Mouse (Mus musculus) heart, postnatal 14 days (tissue): ENCODE results near the gene Zfp91. TPM values are rescaled to one million over a fixed set of nuclear protein-coding genes. Genes with fewer than 3 reads are reported as not detected.

Experiments used
- DNase-seq, 2 experiments: peaks; one replicate each; pipeline ENCODE4 v3.0.0; 2021 to 2022
- intact Hi-C: fragments of 180-260 bp; cut with DNase I; formaldehyde crosslinking; loops from one replicate; pipeline ENCODE4 v1.15.1; 2025
- long read RNA-seq, 2 experiments: library from polyadenylated mRNA; stranded (forward); transcript quantifications; one replicate each; pipeline ENCODE4 v2.0.0; 2021
- total RNA-seq, 2 experiments: library from RNA; stranded (reverse); gene quantifications; 2 replicates each; pipeline ENCODE4 v1.2.3; 2021

Gene Zfp91
- total RNA-seq = 10 to 100 TPM; 69.4 to 70.8 TPM
- long read RNA-seq, experiment 1, full-length matches to known transcripts = 14 of 21 reads
- long read RNA-seq, experiment 1, partial matches to known transcripts = 0 of 21 reads
- long read RNA-seq, experiment 1, other reads (novel, unspliced or antisense) = 7 of 21 reads
- long read RNA-seq, experiment 2, full-length matches to known transcripts = 12 of 22 reads
- long read RNA-seq, experiment 2, partial matches to known transcripts = 2 of 22 reads
- long read RNA-seq, experiment 2, other reads (novel, unspliced or antisense) = 8 of 22 reads

GRCm38 (mm10) chr19:12795511-12796327, at the start of gene Zfp91, which contains the start of gene Lpxn:
Gene Zfp91 (minus strand): TSS chr19:12796126.
Gene Lpxn (plus strand): TSS chr19:12796193.
- intact Hi-C loops = loop anchor here (2.0 to 5.0 kb wide), 4 partner anchors 73 to 278 kb away; partner anchors contain the start of gene Gm4952

DNA sequence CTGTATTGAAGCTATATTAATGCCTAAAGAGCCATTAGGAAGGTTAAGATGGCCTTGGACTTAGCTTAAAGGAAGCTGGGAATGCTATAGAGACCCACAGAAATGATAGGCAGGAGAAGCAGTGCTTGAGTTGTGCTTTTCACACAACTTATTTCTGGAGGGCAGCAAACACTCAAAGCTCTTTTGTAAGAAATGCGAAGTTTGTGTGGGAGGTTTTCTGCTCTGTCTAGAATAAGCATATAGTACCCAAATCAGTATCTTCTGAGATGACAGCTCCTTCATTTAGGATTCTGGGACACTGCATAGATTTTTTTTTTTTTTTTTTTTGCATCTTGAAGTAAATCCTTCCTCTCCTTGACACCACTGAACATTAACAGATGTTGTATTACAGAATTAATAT, 42.6 kb upstream of the Zfp91 start:
- no peak for DNase-seq
- intact Hi-C loops = no loop called here

More at GRCm38 (mm10) chr19:12795511-12796327, at the start of gene Zfp91, which contains the start of gene Lpxn:
- DNase-seq = peak; percentile 94 to 98

GRCm38 (mm10) chr19:12833625-12834024, 37.7 kb upstream of the Zfp91 start:
- intact Hi-C loops = no loop called here
- DNase-seq = no peak

DNA sequence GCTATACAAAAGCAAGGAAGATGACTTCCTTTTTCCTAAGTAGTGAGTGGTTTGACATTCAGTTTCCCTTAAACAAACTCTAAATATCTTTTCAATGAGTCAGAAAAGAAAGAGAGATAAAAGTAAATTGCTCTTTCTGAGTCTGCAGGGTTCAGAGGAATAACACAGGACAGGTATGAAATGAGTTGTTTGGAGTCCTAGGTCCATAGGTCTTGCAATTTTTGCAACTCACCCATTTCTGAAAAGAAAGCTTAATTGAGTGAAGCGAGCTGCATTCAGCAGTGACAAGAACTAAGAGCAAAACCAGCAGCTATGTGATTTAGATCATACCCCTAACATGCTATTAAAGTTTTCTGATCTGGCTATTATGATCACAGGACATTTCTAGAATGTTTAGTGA, 35.6 kb upstream of the Zfp91 start:
- no peak for DNase-seq
- intact Hi-C loops = no loop called here

DNA sequence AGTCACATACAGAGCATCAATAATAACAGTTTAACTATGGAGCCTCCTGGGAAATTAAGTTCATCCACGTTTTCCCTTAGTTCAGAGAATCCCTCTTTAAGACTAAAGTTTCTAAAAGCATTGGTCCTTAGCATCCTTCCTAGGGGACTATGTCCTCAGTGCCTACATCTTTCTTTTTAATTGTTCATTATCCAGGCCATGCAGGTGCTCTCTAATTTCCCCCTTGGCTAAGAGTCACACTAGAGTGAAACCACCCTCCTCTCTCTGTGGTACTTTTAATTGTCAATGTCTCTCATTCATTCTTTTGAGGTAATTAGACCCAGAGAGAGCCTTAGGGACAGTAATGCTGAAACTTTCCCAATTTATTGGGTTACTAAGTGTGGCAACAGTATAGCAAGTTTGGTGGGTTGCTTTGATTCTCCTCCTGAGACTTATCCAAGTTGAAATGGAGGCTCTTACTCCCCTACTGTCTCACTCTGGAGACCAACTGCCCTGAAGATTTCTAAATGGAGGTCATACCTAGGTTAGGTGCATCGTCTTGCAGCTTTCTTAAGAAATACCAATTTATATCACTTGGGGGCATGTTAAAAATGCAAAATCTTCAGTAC, 35.0 kb upstream of the Zfp91 start:
- intact Hi-C loops = no loop called here
- no peak for DNase-seq

GRCm38 (mm10) chr19:12824549-12824948, 28.6 kb upstream of the Zfp91 start:
- no peak for DNase-seq
- intact Hi-C loops = loop anchor here (5.0 kb wide), 1 partner anchor 102 kb away; no protein-coding TSS in a partner anchor

DNA sequence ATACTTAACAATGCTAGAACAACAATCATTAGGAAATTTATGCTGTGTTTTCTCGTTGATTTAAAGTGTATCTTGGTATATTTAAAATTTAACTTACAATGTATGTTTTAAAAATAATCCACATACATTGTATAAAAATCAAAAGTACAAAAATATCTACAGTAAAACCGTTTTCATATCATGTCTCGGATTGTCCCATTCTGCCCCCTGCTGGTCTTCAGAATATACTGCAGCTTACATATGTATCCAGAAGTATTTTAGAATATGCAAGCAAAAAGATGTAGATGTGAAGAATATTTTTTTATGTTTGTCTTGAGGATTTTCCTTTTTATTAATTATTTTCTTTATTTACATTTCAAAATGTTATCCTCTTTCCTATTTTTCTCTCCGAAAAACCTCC, 24.5 kb upstream of the Zfp91 start:
- peak in 1 of 2 experiments; percentile 44 for DNase-seq
- intact Hi-C loops = loop anchor here (2.0 to 5.0 kb wide), 2 partner anchors 98 to 302 kb away; no protein-coding TSS in a partner anchor

DNA sequence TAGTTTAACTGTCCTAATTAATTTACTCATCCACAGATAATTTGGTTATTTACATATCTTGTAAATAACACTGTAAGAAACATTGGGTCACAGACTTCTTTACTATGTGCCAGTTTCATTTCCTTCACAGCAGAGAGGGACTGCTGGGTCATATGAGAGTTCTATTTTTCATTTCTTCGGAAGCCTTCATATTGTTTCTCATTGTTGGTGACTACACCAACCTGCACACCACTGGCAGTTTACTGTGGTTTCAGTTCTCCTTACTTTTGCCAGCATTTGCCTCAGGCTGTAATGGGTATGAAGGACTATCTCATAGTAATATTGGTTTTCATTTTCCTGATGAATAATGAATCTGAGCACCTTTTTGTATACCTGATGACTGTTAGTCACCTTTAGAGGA, 22.6 kb upstream of the Zfp91 start:
- DNase-seq = no peak
- intact Hi-C loops = loop anchor here (5.0 kb wide), 1 partner anchor 221 kb away; the partner anchor contains the start of gene Gm4952

DNA sequence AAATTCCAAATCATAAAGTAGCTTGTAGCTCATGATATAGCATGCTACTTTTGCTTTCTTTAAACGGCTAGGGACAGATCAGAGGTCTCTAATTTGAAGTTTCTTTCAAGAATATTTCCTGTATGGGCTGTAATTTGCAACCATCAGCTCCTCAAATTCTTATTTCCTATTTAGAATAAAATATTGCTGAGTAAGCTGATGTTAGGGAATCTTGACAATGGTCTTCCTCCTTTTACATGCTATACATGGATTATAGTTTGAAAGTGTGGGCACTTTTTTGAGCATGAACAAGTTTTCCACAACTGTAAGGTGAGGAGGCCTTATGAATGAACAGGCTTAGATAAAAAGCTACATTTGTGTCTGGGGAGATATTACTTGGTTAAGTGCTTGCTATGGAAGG, 18.0 kb upstream of the Zfp91 start:
- intact Hi-C loops = no loop called here
- no peak for DNase-seq

GRCm38 (mm10) chr19:12812644-12813364, 16.9 kb upstream of the Zfp91 start:
- DNase-seq = no peak
- intact Hi-C loops = no loop called here

DNA sequence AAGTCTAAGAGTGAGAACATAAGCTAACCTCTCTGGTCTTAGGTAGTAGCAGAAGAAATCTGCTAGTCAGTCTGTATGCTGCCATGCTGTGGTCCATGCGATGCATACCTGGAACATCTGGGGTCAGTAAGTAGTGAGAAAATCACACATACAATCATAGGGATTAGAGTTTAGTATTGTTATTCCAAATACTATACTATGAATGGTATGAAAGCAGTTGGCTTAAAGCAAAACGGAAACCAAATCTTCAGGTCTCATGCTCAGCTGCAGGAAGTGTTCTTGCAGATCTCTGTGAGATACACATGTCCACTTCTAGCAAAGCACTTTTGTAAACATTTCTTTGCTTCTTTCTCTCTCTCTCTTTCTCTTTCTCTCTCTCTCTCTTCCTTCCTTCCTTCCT, 10.3 kb upstream of the Zfp91 start:
- intact Hi-C loops = no loop called here
- DNase-seq = no peak

DNA sequence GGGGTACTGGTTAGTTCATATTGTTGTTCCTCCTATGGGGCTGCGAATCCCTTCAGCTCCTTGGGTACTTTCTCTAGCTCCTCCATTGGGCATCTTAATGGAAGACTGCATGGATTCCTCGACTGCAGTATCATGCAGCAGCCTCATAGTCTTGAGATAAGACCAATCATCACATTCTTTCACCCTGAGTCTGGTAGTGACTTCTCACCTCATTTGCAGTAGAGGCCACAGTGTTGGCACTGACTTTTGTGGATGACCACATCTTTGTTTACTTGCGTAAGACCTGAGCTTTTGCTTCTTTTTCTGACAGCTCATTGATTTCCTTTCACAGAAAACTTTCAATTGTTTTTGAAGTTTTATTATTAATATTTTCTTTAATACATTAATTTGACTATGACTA, 9.8 kb upstream of the Zfp91 start:
- intact Hi-C loops = no loop called here
- DNase-seq = no peak

DNA sequence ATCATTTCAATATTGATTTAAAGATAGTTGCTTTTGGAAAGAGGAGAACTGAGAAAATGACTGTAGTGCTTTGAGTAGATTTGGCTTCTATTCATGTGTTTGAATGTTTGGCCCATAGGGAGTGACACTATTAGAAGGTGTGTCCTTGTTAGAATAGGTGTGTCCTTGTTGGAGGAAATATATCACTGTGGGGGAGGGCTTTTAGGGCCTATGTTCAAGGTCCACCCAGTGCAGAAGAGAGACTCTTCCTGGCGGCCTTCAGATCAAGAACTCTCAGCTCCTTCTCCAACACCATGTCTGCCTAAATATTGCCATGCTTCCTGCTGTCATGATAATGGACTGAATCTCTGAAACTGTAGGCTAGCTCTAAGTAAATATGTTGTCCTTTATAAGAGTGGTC, 8.3 kb upstream of the Zfp91 start:
- DNase-seq = no peak
- intact Hi-C loops = no loop called here

DNA sequence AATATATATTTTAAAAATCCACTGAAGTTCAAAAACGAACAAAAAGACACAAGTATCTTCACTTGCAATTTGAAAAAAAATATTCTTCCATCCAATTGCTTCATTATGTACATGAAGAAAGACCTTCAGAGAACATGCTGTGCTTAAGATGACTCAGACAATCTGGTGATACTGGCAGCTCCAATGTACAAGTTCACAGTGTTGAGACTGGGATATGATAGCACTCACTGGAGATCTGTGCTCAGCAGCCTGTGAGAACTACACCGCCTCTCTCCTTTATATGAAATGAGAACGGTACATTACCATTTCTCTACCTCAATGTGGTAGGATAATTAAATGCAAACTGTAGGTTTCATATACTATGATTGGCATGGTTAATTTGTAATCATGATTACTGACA, 6.9 kb upstream of the Zfp91 start:
- intact Hi-C loops = no loop called here

GRCm38 (mm10) chr19:12801046-12801445, 5.1 kb upstream of the Zfp91 start:
- DNase-seq = no peak
- intact Hi-C loops = no loop called here

More for the DNA sequence above, 6.9 kb upstream of the Zfp91 start:
- no peak for DNase-seq

DNA sequence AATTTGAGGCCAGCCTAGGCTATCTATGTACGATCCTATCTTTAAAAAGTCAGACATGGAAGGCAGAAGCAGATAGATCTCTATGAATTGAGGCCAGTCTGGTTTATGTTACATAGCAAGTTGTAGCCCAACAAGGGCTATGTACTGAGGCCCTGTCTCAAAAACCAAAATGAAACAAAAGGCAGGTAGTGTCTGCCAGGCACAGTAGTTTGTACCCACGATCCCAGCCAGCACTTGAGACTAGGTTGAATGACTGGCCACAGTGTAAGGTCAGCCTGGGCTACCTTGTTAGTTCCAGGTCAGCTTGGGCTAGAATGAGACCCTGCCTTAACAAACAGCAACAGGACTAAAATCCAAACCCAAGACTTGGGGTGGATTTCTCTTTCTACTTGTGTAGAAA, 4.7 kb upstream of the Zfp91 start:
- intact Hi-C loops = no loop called here
- no peak for DNase-seq

DNA sequence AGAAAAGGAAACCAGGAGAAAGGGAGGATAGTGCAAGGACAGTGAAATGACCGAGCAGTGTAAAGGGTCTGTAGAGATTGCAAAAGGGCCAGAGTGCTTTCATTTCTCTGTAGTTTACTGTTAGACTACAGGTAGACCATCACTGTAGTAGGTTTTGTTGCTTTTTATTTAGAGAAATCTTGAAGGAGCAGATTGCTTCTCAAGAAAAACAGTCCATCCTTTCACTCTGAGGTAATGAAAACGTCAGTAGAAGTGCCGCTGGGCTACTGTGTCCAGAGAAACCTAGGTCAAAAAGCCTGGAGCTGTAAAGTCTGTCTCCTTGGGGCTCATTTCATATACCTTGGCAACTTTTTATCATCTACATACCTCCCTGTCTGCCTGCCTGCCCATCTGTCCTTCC, 3.2 kb upstream of the Zfp91 start:
- intact Hi-C loops = loop anchor here (5.0 kb wide), 3 partner anchors 202 to 282 kb away; partner anchors contain the start of gene Gm4952

GRCm38 (mm10) chr19:12798404-12798803, 2.5 kb upstream of the Zfp91 start:
- intact Hi-C loops = loop anchor here (5.0 kb wide), 3 partner anchors 201 to 281 kb away; partner anchors contain the start of gene Gm4952
- no peak for DNase-seq

More for the DNA sequence above, 3.2 kb upstream of the Zfp91 start:
- DNase-seq = no peak

DNA sequence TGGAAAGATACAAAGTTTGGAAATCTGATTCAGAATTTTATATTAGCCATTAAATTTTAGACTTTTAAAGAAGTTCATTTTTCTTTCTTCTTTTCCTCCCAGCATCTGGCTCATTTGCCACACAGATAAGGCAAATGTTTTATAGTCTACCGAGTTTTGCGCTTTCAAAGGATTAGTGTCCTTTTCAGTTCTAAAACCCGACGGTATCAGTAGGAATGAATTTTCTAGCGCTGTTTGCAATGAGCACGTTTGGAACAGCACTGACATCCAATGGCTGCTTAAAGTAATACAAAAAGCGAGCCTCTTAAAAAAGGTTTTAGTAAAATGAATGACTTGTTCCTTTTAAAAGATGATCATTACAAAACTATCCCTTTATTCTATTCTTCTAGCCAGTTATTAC, 1.1 kb upstream of the Zfp91 start:
- intact Hi-C loops = loop anchor here (2.0 to 5.0 kb wide), 4 partner anchors 74 to 280 kb away; partner anchors contain the start of gene Gm4952
- DNase-seq = peak in 1 of 2 experiments; percentile 39

DNA sequence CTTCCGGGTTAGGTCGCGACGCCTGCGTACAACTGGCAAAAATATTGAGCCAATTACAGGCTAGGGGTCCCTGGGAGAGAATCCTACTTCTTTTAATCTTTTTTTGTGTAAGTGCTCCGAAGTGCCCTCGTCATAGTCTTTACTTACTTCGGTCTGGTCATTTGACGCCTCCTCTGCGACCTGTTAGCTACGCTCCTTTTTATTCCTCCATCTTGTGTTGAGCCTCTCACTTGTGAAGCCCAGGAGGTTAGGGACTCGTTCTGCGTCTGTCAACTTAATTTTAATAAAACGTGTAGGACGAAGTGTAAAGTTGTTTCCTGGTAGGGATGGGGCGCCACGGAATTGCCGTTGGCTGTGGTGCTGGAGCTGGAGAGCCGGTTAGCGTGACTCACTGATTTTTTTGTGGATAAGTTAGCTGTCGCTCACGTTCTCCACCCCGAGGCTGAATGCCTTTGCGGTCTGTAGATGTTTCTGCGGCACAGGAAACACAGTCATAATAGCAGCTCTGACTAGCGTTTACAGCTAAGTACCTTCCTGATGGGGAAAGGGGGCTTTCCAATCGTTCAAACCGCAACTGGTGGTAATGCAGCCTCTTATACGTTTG, 504 bp upstream of the Zfp91 start:
- intact Hi-C loops = loop anchor here (2.0 to 5.0 kb wide), 4 partner anchors 74 to 279 kb away; partner anchors contain the start of gene Gm4952
- no peak for DNase-seq
